Mouse (Mus musculus) cerebellum, adult 8-10 months (tissue): ENCODE data around the gene Acp2.

Source experiments
- DNase-seq: peaks from one replicate; pipeline ENCODE4 v3.0.0; 2022

Gene Acp2

GRCm38 (mm10) chr2:91256256-91257125 is 53.8 kb downstream of the Acp2 start:
- DNase-seq, result peak; percentile 76

GRCm38 (mm10) chr2:91257126-91257980 is 54.7 kb downstream of the Acp2 start:
- no peak for DNase-seq

GRCm38 (mm10) chr2:91258054-91258453 is 55.4 kb downstream of the Acp2 start:
- no peak for DNase-seq

GRCm38 (mm10) chr2:91258830-91259229 is 56.1 kb downstream of the Acp2 start:
- DNase-seq, result no peak

GRCm38 (mm10) chr2:91259493-91259892 is 56.8 kb downstream of the Acp2 start:
- DNase-seq, result no peak
